ENCODE assay signal across 21 mouse cellular contexts in genomic region chr17:85578290-85578689, GRCm38 (mm10). TPM values are rescaled to one million over a fixed set of nuclear protein-coding genes. Genes with fewer than 3 reads are reported as not detected.
"Had no signal": no experiment of that assay in that cellular context is flagged by ENCODE, and none has a peak within 500 bp of the region (broad histone marks: within the 10 kb centered on the region; RNA-seq: fewer than 3 reads in every experiment).

No protein-coding gene starts in this region.

- DNase-seq: right cerebral cortex, adult 18-20 months; right cerebral cortex, postnatal 14 days; right cerebral cortex, postnatal 25 days; right cerebral cortex, postnatal 4 days; spleen, adult 18-20 months; thymus, adult 18-20 months; thymus, adult 2 months; thymus, postnatal 14 days; thymus, postnatal 25 days; thymus, postnatal 36 days; thymus, postnatal 4 days had no signal

- H3K9ac ChIP-seq: neural tube, embryonic 13.5 days; neural tube, embryonic 15.5 days; stomach, embryonic 15.5 days had no signal

- H3K4me2 ChIP-seq: neural tube, embryonic 13.5 days; neural tube, embryonic 15.5 days; stomach, embryonic 15.5 days had no signal

- H3K4me3 ChIP-seq: neural tube, embryonic 13.5 days; neural tube, embryonic 15.5 days; stomach, embryonic 15.5 days had no signal

- H3K4me1 ChIP-seq: neural tube, embryonic 13.5 days; neural tube, embryonic 15.5 days; stomach, embryonic 15.5 days had no signal

- H3K36me3 ChIP-seq: neural tube, embryonic 13.5 days; neural tube, embryonic 15.5 days; stomach, embryonic 15.5 days had no signal

- H3K27ac ChIP-seq: neural tube, embryonic 13.5 days; neural tube, embryonic 15.5 days; stomach, embryonic 15.5 days; stomach, postnatal 0 days had no signal

- H3K27me3 ChIP-seq: stomach, embryonic 15.5 days had no signal

- H3K9me3 ChIP-seq: neural tube, embryonic 13.5 days; neural tube, embryonic 15.5 days; stomach, embryonic 15.5 days had no signal

RNA-seq across cellular contexts. Expression of gene Six3, which starts 35.1 kb away (rescaled TPM):
- polyA plus RNA-seq: neural tube, embryonic 13.5 days; neural tube, embryonic 14.5 days; neural tube, embryonic 15.5 days; small intestine, adult 2 months; stomach, embryonic 14.5 days; stomach, embryonic 15.5 days; stomach, embryonic 16.5 days; stomach, postnatal 0 days; testis, adult 2 months; urinary bladder, adult 2 months had no signal
